Mouse (Mus musculus): ENCODE measurements at regions not wholly inside any gene's neighbourhood (a gene's known extent, or its start where the extent isn't known, plus 50 kb on each side); places are given as distances from the start of the nearest gene placed in this dataset.

- Histone ChIP-seq H3K4me2 (ENCODE audit: low read depth, low read length) (no peak overlapping the region), H3K9me3 (ENCODE audit: control insufficient read depth, low read length) (no peaks in the 10 kb centered on the region), H3K27ac (ENCODE audit: low read depth, low read length) (no peak overlapping the region), H3K9ac (replicated peaks; ENCODE audit: low read depth, low read length) (no peak overlapping the region), H3K4me1 (ENCODE audit: control insufficient read depth, insufficient read depth, low read length) (0 out of 2 replicates have a peak, but pooled peaks cover 4% of the 10 kb centered on the region), H3K36me3 (ENCODE audit: control insufficient read depth, insufficient read depth, low read length) (no peaks in the 10 kb centered on the region), H3K27me3 (ENCODE audit: control insufficient read depth, insufficient read depth, low read length) (no peaks in the 10 kb centered on the region), H3K4me3 (ENCODE audit: low read depth, low read length) (no peak overlapping the region)
- 82% methylated on average over 8 of the region's 8 CpGs for WGBS
- no peak for ATAC-seq (ENCODE audit: low read depth)
Observed at GRCm38 (mm10) chr13:71736821-71737345, 226.6 kb downstream of the Irx1 start.

GRCm38 (mm10) chr13:71734261-71734660 is 229.3 kb downstream of the Irx1 start:
- no peak overlapping the region for H3K27ac ChIP-seq (ENCODE audit: low read depth, low read length)
- 0 out of 2 replicates have a peak, but pooled peaks cover 4% of the 10 kb centered on the region for H3K4me1 ChIP-seq (ENCODE audit: control insufficient read depth, insufficient read depth, low read length)
- H3K4me3 ChIP-seq (ENCODE audit: low read depth, low read length): no peak overlapping the region
- no peaks in the 10 kb centered on the region for H3K9me3 ChIP-seq (ENCODE audit: control insufficient read depth, low read length)
- H3K9ac ChIP-seq (replicated peaks; ENCODE audit: low read depth, low read length): no peak overlapping the region
- H3K27me3 ChIP-seq (ENCODE audit: control insufficient read depth, insufficient read depth, low read length): no peaks in the 10 kb centered on the region
- no peak for ATAC-seq (ENCODE audit: low read depth)
- H3K36me3 ChIP-seq (ENCODE audit: control insufficient read depth, insufficient read depth, low read length): no peaks in the 10 kb centered on the region
- no peak overlapping the region for H3K4me2 ChIP-seq (ENCODE audit: low read depth, low read length)
- 18% methylated on average over 12 of the region's 12 CpGs for WGBS

DNA sequence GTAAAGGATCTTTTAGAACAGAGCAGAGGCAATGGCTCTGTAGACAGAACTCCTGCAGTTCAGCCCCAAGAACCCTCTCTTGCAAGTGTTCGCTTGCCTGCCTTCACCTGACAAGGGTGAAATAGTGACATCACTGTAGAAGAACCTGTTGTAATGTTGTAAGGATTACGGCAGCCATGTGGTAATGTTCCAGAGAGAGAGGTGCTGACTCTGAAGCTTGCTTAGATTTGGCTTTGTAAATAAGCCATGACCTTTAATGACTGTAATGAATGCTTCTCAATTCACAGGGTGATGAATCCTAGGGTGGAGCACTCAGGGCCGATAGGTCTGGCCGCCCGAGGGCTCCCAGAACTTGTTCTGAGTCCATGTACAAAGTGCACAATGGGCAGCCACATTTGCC is 230.2 kb downstream of the Irx1 start:
- Histone ChIP-seq H3K9me3 (ENCODE audit: control insufficient read depth, low read length) (no peaks in the 10 kb centered on the region), H3K9ac (replicated peaks; ENCODE audit: low read depth, low read length) (no peak overlapping the region), H3K27me3 (ENCODE audit: control insufficient read depth, insufficient read depth, low read length) (no peaks in the 10 kb centered on the region), H3K4me3 (ENCODE audit: low read depth, low read length) (no peak overlapping the region), H3K4me2 (ENCODE audit: low read depth, low read length) (no peak overlapping the region), H3K4me1 (ENCODE audit: control insufficient read depth, insufficient read depth, low read length) (0 out of 2 replicates have a peak, but pooled peaks cover 4% of the 10 kb centered on the region), H3K27ac (ENCODE audit: low read depth, low read length) (no peak overlapping the region), H3K36me3 (ENCODE audit: control insufficient read depth, insufficient read depth, low read length) (no peaks in the 10 kb centered on the region)
- 86% methylated on average over 5 of the region's 5 CpGs for WGBS
- ATAC-seq (ENCODE audit: low read depth): no peak

GRCm38 (mm10) chr13:71732903-71733302 is 230.6 kb downstream of the Irx1 start:
- no peak overlapping the region for H3K4me2 ChIP-seq (ENCODE audit: low read depth, low read length)
- H3K4me1 ChIP-seq (ENCODE audit: control insufficient read depth, insufficient read depth, low read length): 0 out of 2 replicates have a peak, but pooled peaks cover 4% of the 10 kb centered on the region
- no peaks in the 10 kb centered on the region for H3K9me3 ChIP-seq (ENCODE audit: control insufficient read depth, low read length)
- no peak for ATAC-seq (ENCODE audit: low read depth)
- WGBS: 86% methylated on average over 1 of the region's 1 CpGs
- no peak overlapping the region for H3K4me3 ChIP-seq (ENCODE audit: low read depth, low read length)
- no peak overlapping the region for H3K27ac ChIP-seq (ENCODE audit: low read depth, low read length)
- H3K9ac ChIP-seq (replicated peaks; ENCODE audit: low read depth, low read length): no peak overlapping the region
- H3K27me3 ChIP-seq (ENCODE audit: control insufficient read depth, insufficient read depth, low read length): no peaks in the 10 kb centered on the region
- H3K36me3 ChIP-seq (ENCODE audit: control insufficient read depth, insufficient read depth, low read length): no peaks in the 10 kb centered on the region

GRCm38 (mm10) chr13:71690069-71690817 is 273.3 kb downstream of the Irx1 start:
- H3K4me2 ChIP-seq (ENCODE audit: low read depth, low read length): peak overlapping the region; percentile 23
- no peaks in the 10 kb centered on the region for H3K4me1 ChIP-seq (ENCODE audit: control insufficient read depth, insufficient read depth, low read length)
- no peak overlapping the region for H3K9ac ChIP-seq (replicated peaks; ENCODE audit: low read depth, low read length)
- H3K9me3 ChIP-seq (ENCODE audit: control insufficient read depth, low read length): no peaks in the 10 kb centered on the region
- H3K27ac ChIP-seq (ENCODE audit: low read depth, low read length): no peak overlapping the region
- WGBS: 29% methylated on average over 20 of the region's 20 CpGs
- no peaks in the 10 kb centered on the region for H3K36me3 ChIP-seq (ENCODE audit: control insufficient read depth, insufficient read depth, low read length)
- H3K4me3 ChIP-seq (ENCODE audit: low read depth, low read length): no peak overlapping the region
- peak; percentile 51; the same call in 1 of the 2 replicates for ATAC-seq (ENCODE audit: low read depth)
- no peaks in the 10 kb centered on the region for H3K27me3 ChIP-seq (ENCODE audit: control insufficient read depth, insufficient read depth, low read length)

DNA sequence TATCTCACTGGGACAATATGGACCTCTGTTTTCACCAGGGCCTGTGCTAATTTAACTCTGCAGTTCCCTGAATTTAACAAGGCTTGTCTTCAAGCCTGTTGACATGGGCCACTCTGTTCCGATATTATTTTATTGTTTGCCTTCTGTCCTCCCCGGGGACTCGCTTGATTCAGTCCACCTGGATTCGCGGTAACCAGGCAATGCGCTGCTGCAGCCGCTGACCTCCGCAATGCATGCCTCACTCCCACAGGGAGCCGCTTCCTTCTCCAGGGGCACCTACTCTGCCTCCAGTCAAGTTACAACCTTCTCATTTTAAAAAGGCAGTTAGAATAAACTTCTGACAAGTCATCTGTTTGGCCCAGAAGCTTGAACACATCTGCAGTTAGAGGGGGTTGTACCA is 274.3 kb downstream of the Irx1 start:
- 39% methylated on average over 9 of the region's 9 CpGs for WGBS

GRCm38 (mm10) chr13:71676081-71676624 is 287.4 kb downstream of the Irx1 start:
- no peaks in the 10 kb centered on the region for H3K9me3 ChIP-seq (ENCODE audit: control insufficient read depth, low read length)
- H3K36me3 ChIP-seq (ENCODE audit: control insufficient read depth, insufficient read depth, low read length): no peaks in the 10 kb centered on the region
- H3K27me3 ChIP-seq (ENCODE audit: control insufficient read depth, insufficient read depth, low read length): no peaks in the 10 kb centered on the region
- H3K27ac ChIP-seq (ENCODE audit: low read depth, low read length): no peak overlapping the region
- peak; percentile 74; the same call in 1 of the 2 replicates for ATAC-seq (ENCODE audit: low read depth)
- H3K4me3 ChIP-seq (ENCODE audit: low read depth, low read length): no peak overlapping the region
- H3K4me2 ChIP-seq (ENCODE audit: low read depth, low read length): no peak overlapping the region
- WGBS: 27% methylated on average over 10 of the region's 10 CpGs
- peaks cover 5% of the 10 kb centered on the region; the same call in 1 of the 2 replicates for H3K4me1 ChIP-seq (ENCODE audit: control insufficient read depth, insufficient read depth, low read length)
- H3K9ac ChIP-seq (replicated peaks; ENCODE audit: low read depth, low read length): no peak overlapping the region

More for the DNA sequence above, 274.3 kb downstream of the Irx1 start:
- Histone ChIP-seq H3K27me3 (ENCODE audit: control insufficient read depth, insufficient read depth, low read length) (no peaks in the 10 kb centered on the region), H3K36me3 (ENCODE audit: control insufficient read depth, insufficient read depth, low read length) (no peaks in the 10 kb centered on the region), H3K9me3 (ENCODE audit: control insufficient read depth, low read length) (no peaks in the 10 kb centered on the region), H3K9ac (replicated peaks; ENCODE audit: low read depth, low read length) (no peak overlapping the region), H3K4me1 (ENCODE audit: control insufficient read depth, insufficient read depth, low read length) (no peaks in the 10 kb centered on the region), H3K4me2 (ENCODE audit: low read depth, low read length) (no peak overlapping the region), H3K27ac (ENCODE audit: low read depth, low read length) (no peak overlapping the region), H3K4me3 (ENCODE audit: low read depth, low read length) (no peak overlapping the region)
- ATAC-seq (ENCODE audit: low read depth): no peak

GRCm38 (mm10) chr13:71669956-71670739 is 293.4 kb downstream of the Irx1 start:
- Histone ChIP-seq H3K27me3 (ENCODE audit: control insufficient read depth, insufficient read depth, low read length) (no peaks in the 10 kb centered on the region), H3K36me3 (ENCODE audit: control insufficient read depth, insufficient read depth, low read length) (no peaks in the 10 kb centered on the region), H3K9ac (replicated peaks; ENCODE audit: low read depth, low read length) (no peak overlapping the region), H3K27ac (ENCODE audit: low read depth, low read length) (no peak overlapping the region), H3K9me3 (ENCODE audit: control insufficient read depth, low read length) (no peaks in the 10 kb centered on the region), H3K4me3 (ENCODE audit: low read depth, low read length) (no peak overlapping the region), H3K4me1 (ENCODE audit: control insufficient read depth, insufficient read depth, low read length) (no peaks in the 10 kb centered on the region), H3K4me2 (ENCODE audit: low read depth, low read length) (no peak overlapping the region)
- 93% methylated on average over 6 of the region's 6 CpGs for WGBS
- ATAC-seq (ENCODE audit: low read depth): no peak
